Mouse (Mus musculus) CH12F3 (cell line): ENCODE results near the gene Rpl7l1.
"Not testable (repeated sequence)": the region's sequence is repeated elsewhere in the genome, so short reads cannot be mapped to it uniquely, and the experiment has no call there.

ENCODE experiments used
- in situ Hi-C: fragments of 300-500 bp; cut with MboI; formaldehyde crosslinking; loops from 2 replicates; pipeline ENCODE4 v1.14.3; 2020; ENCODE audit warnings: low sequenced_read_pairs

Rpl7l1 gene

GRCm38 (mm10) chr17:46782341-46783221, at the start of gene Rpl7l1:
Rpl7l1 (minus strand) TSS chr17:46782672.
- in situ Hi-C loops = no loop called here

- in situ Hi-C loops = no loop called here
These were observed 47.5 kb upstream of the Rpl7l1 start for GRCm38 (mm10) chr17:46829856-46830535.

GRCm38 (mm10) chr17:46828935-46829334, 46.5 kb upstream of the Rpl7l1 start:
- in situ Hi-C loops = no loop called here

- in situ Hi-C loops = no loop called here
These were observed 40.6 kb upstream of the Rpl7l1 start for GRCm38 (mm10) chr17:46823091-46823490.

GRCm38 (mm10) chr17:46820628-46821027, 38.2 kb upstream of the Rpl7l1 start:
- in situ Hi-C loops = no loop called here

GRCm38 (mm10) chr17:46817734-46818158, 35.3 kb upstream of the Rpl7l1 start:
- in situ Hi-C loops = no loop called here

- in situ Hi-C loops = no loop called here
These were observed 33.8 kb upstream of the Rpl7l1 start for GRCm38 (mm10) chr17:46816306-46816705.

GRCm38 (mm10) chr17:46814497-46814896, 32.0 kb upstream of the Rpl7l1 start:
- in situ Hi-C loops = no loop called here

GRCm38 (mm10) chr17:46813637-46814036, 31.2 kb upstream of the Rpl7l1 start:
- in situ Hi-C loops = no loop called here

- in situ Hi-C loops = no loop called here
These were observed 30.0 kb upstream of the Rpl7l1 start for GRCm38 (mm10) chr17:46812442-46812841.

- in situ Hi-C loops = no loop called here
These were observed 28.2 kb upstream of the Rpl7l1 start for GRCm38 (mm10) chr17:46810672-46811071.

GRCm38 (mm10) chr17:46809131-46809830, 26.8 kb upstream of the Rpl7l1 start:
- in situ Hi-C loops = no loop called here

- in situ Hi-C loops = no loop called here
These were observed 25.9 kb upstream of the Rpl7l1 start for GRCm38 (mm10) chr17:46808376-46808775.

GRCm38 (mm10) chr17:46801761-46802160, 19.3 kb upstream of the Rpl7l1 start:
- in situ Hi-C loops = no loop called here

GRCm38 (mm10) chr17:46799680-46800079, 17.2 kb upstream of the Rpl7l1 start:
- in situ Hi-C loops = no loop called here

- in situ Hi-C loops = no loop called here
These were observed 14.9 kb upstream of the Rpl7l1 start for GRCm38 (mm10) chr17:46797386-46797785.

- in situ Hi-C loops = no loop called here
These were observed 14.3 kb upstream of the Rpl7l1 start for GRCm38 (mm10) chr17:46796743-46797142.

GRCm38 (mm10) chr17:46792963-46793362, 10.5 kb upstream of the Rpl7l1 start:
- in situ Hi-C loops = no loop called here

GRCm38 (mm10) chr17:46787974-46788373, 5.5 kb upstream of the Rpl7l1 start:
- in situ Hi-C loops = not testable (repeated sequence)

GRCm38 (mm10) chr17:46786952-46787351, 4.5 kb upstream of the Rpl7l1 start:
- in situ Hi-C loops = no loop called here

- in situ Hi-C loops = no loop called here
These were observed 722 bp upstream of the Rpl7l1 start for GRCm38 (mm10) chr17:46783222-46783565.

- in situ Hi-C loops = no loop called here
These were observed 596 bp downstream of the Rpl7l1 start for GRCm38 (mm10) chr17:46781876-46782275.
